Mouse (Mus musculus) gonadal fat pad, adult 2 months (tissue): ENCODE results near the gene Gfpt1. TPM values are rescaled to one million over a fixed set of nuclear protein-coding genes. Genes with fewer than 3 reads are reported as not detected.

ENCODE experiments used
- DNase-seq: peaks from one replicate; pipeline ENCODE4 v3.0.0-alpha.2; 2012; ENCODE audit warnings: low read depth
- polyA plus RNA-seq: library from polyadenylated mRNA; depleted of rRNA; stranded (reverse); fragments of >200 nt; gene quantifications from 2 replicates; pipeline ENCODE4 v1.2.3, GENCODE M21; 2012

Gfpt1 gene
- polyA plus RNA-seq, 1 experiment: 20.4 TPM

- DNase-seq: no peak
These were observed 58.8 kb downstream of the Gfpt1 start for GRCm38 (mm10) chr6:87101281-87101954.

- DNase-seq: no peak
These were observed 59.3 kb downstream of the Gfpt1 start for GRCm38 (mm10) chr6:87101955-87102353.

DNA sequence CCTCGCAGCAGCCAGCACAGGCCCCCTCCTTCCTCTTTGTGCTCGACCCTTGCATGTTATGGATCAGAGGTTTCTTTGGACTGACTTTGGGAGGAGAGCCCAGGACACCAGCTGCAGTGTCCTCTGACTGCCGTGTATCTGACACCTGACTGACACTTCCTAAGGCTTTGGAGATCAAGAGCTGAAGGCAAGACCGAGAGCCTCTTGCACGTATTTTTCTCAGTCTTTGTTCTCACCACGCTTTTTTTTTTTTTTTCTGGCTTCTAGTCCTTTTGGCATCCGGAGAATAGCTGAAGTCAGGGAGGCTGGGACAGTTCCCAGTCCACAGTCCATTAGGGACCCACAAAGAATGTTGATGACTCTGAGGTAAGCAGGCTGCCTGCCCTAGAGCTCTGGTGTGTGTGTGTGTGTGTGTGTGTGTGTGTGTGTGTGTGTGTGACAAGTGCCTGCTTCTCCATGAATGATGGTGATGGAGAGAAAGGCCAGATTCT, 59.8 kb downstream of the Gfpt1 start:
- no peak for DNase-seq

GRCm38 (mm10) chr6:87103314-87103713, 60.7 kb downstream of the Gfpt1 start:
- no peak for DNase-seq

- DNase-seq: no peak
These were observed 61.6 kb downstream of the Gfpt1 start, which contains the start of gene D6Ertd527e for GRCm38 (mm10) chr6:87104123-87104796. D6Ertd527e (plus strand) TSS chr6:87104746.

GRCm38 (mm10) chr6:87111493-87111892, 68.8 kb downstream of the Gfpt1 start:
- DNase-seq: no peak

DNA sequence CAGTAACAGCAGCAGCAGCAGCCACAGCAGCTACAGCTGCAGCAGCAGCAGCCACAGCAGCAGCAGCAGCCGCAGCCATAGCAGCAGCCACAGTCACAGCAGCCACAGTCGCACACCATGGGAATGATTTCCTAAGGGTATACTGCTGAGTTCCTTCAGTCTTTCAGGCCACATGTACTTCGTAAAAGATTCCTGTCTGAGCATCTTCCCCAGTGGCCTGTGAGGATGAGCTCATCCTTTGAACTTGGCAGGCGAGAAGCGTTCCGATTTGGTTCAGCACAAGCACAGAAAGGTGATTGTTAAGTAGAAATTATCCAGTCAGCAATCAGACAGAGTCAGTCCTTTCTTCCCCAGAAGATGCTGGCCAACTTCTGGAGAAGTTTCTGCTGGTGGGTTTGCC, 69.5 kb downstream of the Gfpt1 start:
- DNase-seq: no peak

GRCm38 (mm10) chr6:87115981-87116380, 73.3 kb downstream of the Gfpt1 start:
- DNase-seq: no peak

GRCm38 (mm10) chr6:87116596-87116995, 74.0 kb downstream of the Gfpt1 start:
- DNase-seq: no peak

- DNase-seq: no peak
These were observed 76.6 kb downstream of the Gfpt1 start for GRCm38 (mm10) chr6:87119066-87119837.

GRCm38 (mm10) chr6:87119975-87120374, 77.3 kb downstream of the Gfpt1 start:
- no peak for DNase-seq

- no peak for DNase-seq
These were observed 78.0 kb downstream of the Gfpt1 start for GRCm38 (mm10) chr6:87120661-87121060.

DNA sequence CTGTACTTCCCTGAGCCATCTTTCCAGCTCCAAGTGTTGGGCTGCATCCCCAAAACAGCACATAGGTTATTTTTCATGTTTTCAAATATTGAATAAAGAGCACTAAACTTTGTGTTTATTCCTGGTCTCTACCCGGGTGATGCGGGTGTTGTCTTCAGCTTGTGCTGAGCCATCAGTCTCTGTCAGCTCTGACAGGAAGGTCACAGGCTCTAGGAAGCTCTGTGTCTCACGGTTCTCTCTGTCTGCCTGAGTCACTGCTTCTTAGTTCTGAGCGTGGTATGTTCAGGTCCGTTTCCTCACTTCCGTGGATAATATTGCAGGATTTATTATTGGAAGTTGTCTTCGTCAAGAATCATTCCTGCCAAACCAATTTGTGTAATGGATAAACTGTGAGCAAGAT, 79.3 kb downstream of the Gfpt1 start:
- DNase-seq: no peak

GRCm38 (mm10) chr6:87123406-87123805, 80.8 kb downstream of the Gfpt1 start:
- no peak for DNase-seq

GRCm38 (mm10) chr6:87123973-87124372, 81.3 kb downstream of the Gfpt1 start:
- DNase-seq: peak; percentile 90

GRCm38 (mm10) chr6:87127049-87127753, 84.6 kb downstream of the Gfpt1 start:
- DNase-seq: no peak

DNA sequence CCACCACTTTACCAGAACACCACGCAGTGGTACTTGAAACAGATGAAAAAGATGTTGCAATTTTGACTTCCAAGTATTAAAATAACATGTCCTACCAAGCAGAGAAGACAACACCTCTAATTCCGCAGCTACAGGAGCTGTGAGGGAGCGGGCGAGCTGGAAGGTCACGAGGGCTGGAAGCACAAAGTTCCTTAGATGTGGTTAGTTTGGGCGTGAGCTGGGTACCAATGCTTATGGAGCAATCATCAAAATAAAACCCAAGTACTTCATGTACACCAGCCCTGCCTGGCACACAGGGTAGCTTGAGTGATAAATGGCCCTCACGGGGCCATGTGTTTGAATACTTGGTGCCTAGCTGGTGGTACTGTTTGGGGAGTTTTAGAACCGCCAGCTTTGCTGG, 87.2 kb downstream of the Gfpt1 start:
- DNase-seq: peak; percentile 54

- no peak for DNase-seq
These were observed 88.0 kb downstream of the Gfpt1 start for GRCm38 (mm10) chr6:87130628-87131027.

DNA sequence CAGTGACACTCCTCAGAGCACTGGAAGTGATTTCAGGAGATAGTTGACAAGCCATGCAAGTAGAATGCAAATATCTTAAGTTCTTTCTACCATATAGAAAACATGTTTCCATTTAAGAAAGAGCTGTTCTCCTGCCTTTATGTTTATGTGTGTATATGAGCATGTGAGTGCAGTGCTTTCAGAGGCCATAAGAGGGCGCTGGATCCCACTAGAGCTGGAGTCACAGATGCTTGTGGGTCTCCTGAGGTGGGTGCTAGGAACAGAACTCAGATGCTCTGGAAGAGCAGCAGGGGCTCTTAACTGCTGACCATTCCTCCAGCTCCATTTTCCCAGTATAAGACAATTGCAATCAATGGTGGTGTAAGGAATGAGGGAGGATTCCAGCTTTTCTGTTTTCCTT, 88.4 kb downstream of the Gfpt1 start:
- DNase-seq: no peak

- no peak for DNase-seq
These were observed 90.9 kb downstream of the Gfpt1 start for GRCm38 (mm10) chr6:87133520-87133919.

DNA sequence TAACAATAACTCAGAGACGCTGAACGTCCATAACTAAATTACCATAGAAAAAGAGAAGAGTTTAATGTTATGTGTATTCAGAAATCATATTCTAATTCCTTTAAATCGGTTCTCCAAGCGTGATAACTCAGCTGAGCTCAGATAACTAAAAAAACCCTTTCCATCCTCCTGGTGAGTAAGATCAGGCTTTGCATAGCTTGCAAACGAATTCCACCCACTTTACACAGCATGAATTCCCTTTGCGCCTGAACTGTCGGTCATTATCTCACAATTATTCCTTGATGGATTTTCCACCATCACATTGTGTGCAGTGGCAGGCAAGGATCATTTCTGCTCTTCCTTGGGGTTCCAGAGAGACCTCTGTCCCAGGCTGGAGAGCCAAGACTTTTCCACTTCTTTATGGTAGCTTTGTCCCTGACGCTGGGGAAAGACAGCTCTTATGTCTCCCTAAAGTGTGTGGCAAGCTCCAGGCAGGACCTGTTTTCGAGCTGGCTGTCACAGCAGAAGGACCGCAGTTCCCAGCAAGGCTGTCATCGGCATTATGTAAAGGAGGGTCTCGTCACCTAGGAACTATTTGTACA, 91.4 kb downstream of the Gfpt1 start:
- no peak for DNase-seq

DNA sequence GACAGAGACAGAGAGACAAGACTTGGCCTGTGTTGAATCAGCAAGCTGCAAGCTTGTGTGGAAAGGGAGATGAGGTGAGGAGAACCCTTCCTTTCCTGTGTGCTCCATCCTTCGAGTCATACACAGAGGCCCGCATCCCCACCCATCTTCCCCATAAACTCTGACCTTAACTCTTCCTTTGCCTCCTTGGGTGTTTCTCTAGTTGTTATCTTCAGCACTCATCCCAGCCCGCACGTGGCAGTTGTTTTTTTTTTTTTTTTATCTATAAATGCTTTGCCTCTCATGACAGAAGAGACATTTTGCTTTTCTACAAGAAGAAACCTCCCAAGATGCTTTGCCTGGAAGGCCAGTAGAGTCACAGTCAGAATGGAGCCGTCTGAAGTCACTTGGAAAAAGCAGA, 95.8 kb downstream of the Gfpt1 start:
- DNase-seq: no peak
